Mouse (Mus musculus) forebrain, embryonic 11.5 days (tissue): ENCODE results near the gene Vav3. TPM values are rescaled to one million over a fixed set of nuclear protein-coding genes. Genes with fewer than 3 reads are reported as not detected.

Experiments
- ATAC-seq: fragments of 200-750 bp; cut with Nextera tagmentation; replicated peaks from 2 replicates; pipeline ENCODE4 v1.8.0; 2017; ENCODE audit warnings: moderate TSS enrichment; ENCODE audit not compliant: low FRiP score
- DNase-seq: peaks from one replicate; pipeline ENCODE4 v3.0.0-alpha.2; 2017; ENCODE audit warnings: low spot score
- H3K27ac ChIP-seq: fragments of 300-500 bp; sonication (generic); 2 replicates; pipeline ENCODE4 v1.5.1; 2014; ENCODE audit warnings: low read depth, low read length
- H3K27me3 ChIP-seq: fragments of 300-500 bp; sonication (generic); 2 replicates; pipeline ENCODE4 v1.6.1; 2014; ENCODE audit warnings: mild to moderate bottlenecking, low read length, mixed read lengths; ENCODE audit not compliant: control insufficient read depth, insufficient read depth
- H3K36me3 ChIP-seq: fragments of 300-500 bp; sonication (generic); 2 replicates; pipeline ENCODE4 v1.6.1; 2014; ENCODE audit warnings: mild to moderate bottlenecking, low read length, moderate library complexity, mixed read lengths; ENCODE audit not compliant: control insufficient read depth, insufficient read depth
- H3K4me1 ChIP-seq: fragments of 300-500 bp; sonication (generic); replicated peaks from 2 replicates; pipeline ENCODE4 v1.6.1; 2014; ENCODE audit warnings: low read length, mixed read lengths; ENCODE audit not compliant: control insufficient read depth, insufficient read depth
- H3K4me2 ChIP-seq: fragments of 300-500 bp; sonication (generic); 2 replicates; pipeline ENCODE4 v1.6.1; 2014; ENCODE audit warnings: low read depth, mild to moderate bottlenecking, low read length, moderate library complexity, mixed read lengths; ENCODE audit not compliant: severe bottlenecking
- H3K4me3 ChIP-seq: fragments of 300-500 bp; sonication (generic); 2 replicates; pipeline ENCODE4 v1.5.1; 2014; ENCODE audit warnings: low read depth, low read length
- H3K9ac ChIP-seq: fragments of 300-500 bp; sonication (generic); 2 replicates; pipeline ENCODE4 v1.6.1; 2014; ENCODE audit warnings: low read length
- H3K9me3 ChIP-seq: fragments of 300-500 bp; sonication (generic); 2 replicates; pipeline ENCODE4 v1.6.1; 2016; ENCODE audit warnings: low read length, mixed read lengths; ENCODE audit not compliant: control insufficient read depth
- WGBS: fragments of 180-500 bp; shearing (Covaris S2); extraction: QIAGEN DNeasy Blood & Tissue Kit; methylation state at CpG from one replicate; pipeline ENCODE4 v1.1.7; 2014; 5-methylcytosine and 5-hydroxymethylcytosine counted together
- polyA plus RNA-seq: library from polyadenylated mRNA; unstranded; fragments of >200 nt; fragmentation: Nextera tagmentation; extraction: Ambion mirVana; gene quantifications from 2 replicates; pipeline ENCODE4 v1.2.1, GENCODE M21; 2014

Gene Vav3
- polyA plus RNA-seq, 1 experiment from 2014 or later, result 9.2 TPM

DNA sequence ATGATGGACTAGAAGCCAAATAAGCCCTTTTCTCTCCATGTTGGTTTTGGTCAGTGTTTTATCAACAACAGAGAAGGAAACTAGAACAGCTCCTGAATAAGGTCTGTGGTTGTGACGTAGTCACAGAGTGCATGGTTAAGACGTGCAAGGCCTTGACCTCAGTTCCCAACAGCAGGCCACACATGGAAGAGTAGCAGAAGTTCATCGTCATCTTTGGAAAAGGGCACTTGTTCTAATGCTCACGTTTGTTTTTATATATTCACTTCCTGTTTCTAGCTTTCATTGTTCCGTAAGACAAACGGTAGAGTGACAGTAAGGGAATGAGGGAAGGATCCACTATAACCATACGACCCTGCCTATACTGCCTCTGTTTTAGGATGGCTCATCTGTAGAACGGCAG lies 124.1 kb downstream of the Vav3 start:
- no peak overlapping the region for H3K9ac ChIP-seq
- DNase-seq (no peak), ATAC-seq (no peak)
- WGBS, result 87% methylated on average over 8 of the region's 8 CpGs
- H3K27ac ChIP-seq, result no peak overlapping the region
- H3K36me3 ChIP-seq, result no peaks in the 10 kb centered on the region
- H3K4me2 ChIP-seq, result no peak overlapping the region
- no peaks in the 10 kb centered on the region for H3K27me3 ChIP-seq
- no peaks in the 10 kb centered on the region for H3K4me1 ChIP-seq
- H3K9me3 ChIP-seq, result no peaks in the 10 kb centered on the region
- H3K4me3 ChIP-seq, result no peak overlapping the region

GRCm38 (mm10) chr3:109466541-109466940 lies 126.1 kb downstream of the Vav3 start:
- Histone ChIP-seq H3K4me1 (no peaks in the 10 kb centered on the region), H3K9me3 (no peaks in the 10 kb centered on the region), H3K27ac (no peak overlapping the region), H3K9ac (no peak overlapping the region), H3K4me2 (no peak overlapping the region), H3K36me3 (no peaks in the 10 kb centered on the region), H3K4me3 (no peak overlapping the region), H3K27me3 (no peaks in the 10 kb centered on the region)
- ATAC-seq (no peak), DNase-seq (no peak)

DNA sequence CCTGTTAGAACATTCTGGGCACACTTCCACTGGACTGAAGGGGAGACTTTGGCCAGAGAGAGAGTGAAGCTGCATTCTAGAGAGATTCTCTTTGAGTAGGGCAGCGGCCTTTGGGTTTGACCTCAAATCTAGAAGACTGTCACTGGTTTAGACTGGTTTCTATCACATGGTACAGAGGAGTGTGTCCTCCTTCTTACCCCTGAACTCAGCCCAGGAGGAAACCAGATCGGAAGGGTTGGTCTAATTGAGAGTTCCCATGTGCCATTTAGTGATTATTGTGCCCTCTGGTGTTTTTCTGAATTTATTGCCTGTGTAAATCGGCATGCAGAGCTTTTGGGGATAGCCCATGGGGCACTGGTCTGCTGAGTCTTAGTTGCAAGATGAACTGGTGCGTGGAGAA lies 126.8 kb downstream of the Vav3 start:
- H3K36me3 ChIP-seq, result no peaks in the 10 kb centered on the region
- H3K4me1 ChIP-seq, result no peaks in the 10 kb centered on the region
- H3K27ac ChIP-seq, result no peak overlapping the region
- H3K4me2 ChIP-seq, result no peak overlapping the region
- 74% methylated on average over 4 of the region's 4 CpGs for WGBS
- DNase-seq (no peak), ATAC-seq (no peak)
- H3K9ac ChIP-seq, result no peak overlapping the region
- H3K27me3 ChIP-seq, result no peaks in the 10 kb centered on the region
- H3K9me3 ChIP-seq, result no peaks in the 10 kb centered on the region
- H3K4me3 ChIP-seq, result no peak overlapping the region

GRCm38 (mm10) chr3:109469465-109469864 lies 129.0 kb downstream of the Vav3 start:
- Histone ChIP-seq H3K4me1 (no peaks in the 10 kb centered on the region), H3K9me3 (no peaks in the 10 kb centered on the region), H3K4me3 (no peak overlapping the region), H3K27me3 (no peaks in the 10 kb centered on the region), H3K27ac (no peak overlapping the region), H3K4me2 (no peak overlapping the region), H3K9ac (no peak overlapping the region), H3K36me3 (no peaks in the 10 kb centered on the region)
- 84% methylated on average over 3 of the region's 3 CpGs for WGBS
- ATAC-seq (no peak), DNase-seq (no peak)

DNA sequence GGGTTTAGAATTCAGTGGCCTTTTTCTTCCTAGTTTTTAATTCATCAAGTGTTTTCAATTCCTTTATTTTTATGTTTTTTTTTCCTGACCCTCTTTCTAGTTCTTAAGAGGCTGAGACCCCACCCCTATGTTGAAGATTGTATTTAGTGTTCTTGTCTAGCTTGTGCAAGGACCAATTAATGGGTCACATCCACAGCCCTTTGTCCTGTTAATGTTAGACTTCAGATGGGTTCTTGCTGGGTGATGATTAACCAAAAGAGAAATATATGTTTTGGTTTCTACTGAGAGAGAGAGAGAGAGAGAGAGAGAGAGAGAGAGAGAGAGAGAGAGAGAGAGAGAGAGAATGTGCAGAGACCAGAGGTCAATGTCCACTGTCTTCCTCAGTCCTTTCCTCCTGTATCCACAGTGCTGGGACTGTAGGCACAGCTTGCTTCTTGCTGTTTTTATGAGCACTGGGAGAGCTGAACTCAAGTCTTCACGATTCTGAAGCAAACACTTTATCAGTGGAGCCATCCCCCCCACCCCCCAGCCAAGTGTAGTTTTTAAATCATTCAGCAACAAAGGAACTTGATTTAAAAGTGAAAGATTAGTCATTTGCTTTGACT lies 130.3 kb downstream of the Vav3 start:
- Histone ChIP-seq H3K27ac (no peak overlapping the region), H3K36me3 (no peaks in the 10 kb centered on the region), H3K9me3 (no peaks in the 10 kb centered on the region), H3K4me3 (no peak overlapping the region), H3K9ac (no peak overlapping the region), H3K4me1 (no peaks in the 10 kb centered on the region), H3K27me3 (no peaks in the 10 kb centered on the region), H3K4me2 (no peak overlapping the region)
- ATAC-seq (no peak), DNase-seq (no peak)
- 88% methylated on average over 1 of the region's 1 CpGs for WGBS

DNA sequence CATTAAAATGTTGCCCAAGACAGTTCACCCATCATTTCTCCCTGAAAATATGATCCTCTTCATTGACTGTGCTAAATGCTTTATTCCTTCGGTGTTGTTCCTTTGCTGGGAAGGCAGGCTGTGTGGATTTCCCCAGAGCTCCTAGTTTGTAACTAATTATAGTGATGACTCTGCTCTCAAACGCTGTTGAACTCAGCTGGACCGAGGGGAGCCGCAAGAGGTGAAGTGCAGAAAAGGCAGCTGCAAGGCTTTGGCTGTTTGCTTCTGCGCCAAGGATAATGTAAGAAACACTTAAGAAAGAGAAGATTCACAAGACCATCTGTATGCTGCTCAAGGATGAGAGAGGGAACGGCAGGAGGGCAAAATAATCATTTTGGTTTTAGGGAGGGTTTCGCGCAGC lies 136.1 kb downstream of the Vav3 start:
- Histone ChIP-seq H3K9me3 (no peaks in the 10 kb centered on the region), H3K4me1 (no peaks in the 10 kb centered on the region), H3K36me3 (no peaks in the 10 kb centered on the region), H3K27ac (no peak overlapping the region), H3K9ac (no peak overlapping the region), H3K27me3 (no peaks in the 10 kb centered on the region), H3K4me2 (no peak overlapping the region), H3K4me3 (no peak overlapping the region)
- ATAC-seq (no peak), DNase-seq (no peak)
- 84% methylated on average over 8 of the region's 8 CpGs for WGBS

DNA sequence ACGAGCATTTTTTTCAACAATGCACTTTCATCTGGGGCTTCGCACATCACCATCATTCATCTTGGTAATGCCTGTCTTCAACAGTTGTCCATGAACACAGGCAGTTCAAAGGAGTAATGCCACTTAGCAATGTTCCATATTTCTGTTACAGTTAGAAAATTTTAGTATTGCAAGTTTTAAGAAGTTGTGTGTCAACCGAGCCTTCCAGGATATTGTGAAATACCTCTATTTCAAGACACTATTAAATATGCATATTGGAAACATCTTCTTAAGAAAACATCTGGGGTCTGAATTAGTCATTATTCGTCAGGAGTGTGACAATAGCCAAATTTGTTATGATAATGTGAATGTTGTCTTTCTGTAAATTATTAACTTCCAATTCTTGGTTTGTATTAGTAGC lies 137.8 kb downstream of the Vav3 start:
- Histone ChIP-seq H3K4me1 (no peaks in the 10 kb centered on the region), H3K27ac (no peak overlapping the region), H3K9ac (no peak overlapping the region), H3K36me3 (no peaks in the 10 kb centered on the region), H3K9me3 (no peaks in the 10 kb centered on the region), H3K4me2 (no peak overlapping the region), H3K27me3 (no peaks in the 10 kb centered on the region), H3K4me3 (no peak overlapping the region)
- DNase-seq (no peak), ATAC-seq (no peak)
- 88% methylated on average over 4 of the region's 4 CpGs for WGBS

DNA sequence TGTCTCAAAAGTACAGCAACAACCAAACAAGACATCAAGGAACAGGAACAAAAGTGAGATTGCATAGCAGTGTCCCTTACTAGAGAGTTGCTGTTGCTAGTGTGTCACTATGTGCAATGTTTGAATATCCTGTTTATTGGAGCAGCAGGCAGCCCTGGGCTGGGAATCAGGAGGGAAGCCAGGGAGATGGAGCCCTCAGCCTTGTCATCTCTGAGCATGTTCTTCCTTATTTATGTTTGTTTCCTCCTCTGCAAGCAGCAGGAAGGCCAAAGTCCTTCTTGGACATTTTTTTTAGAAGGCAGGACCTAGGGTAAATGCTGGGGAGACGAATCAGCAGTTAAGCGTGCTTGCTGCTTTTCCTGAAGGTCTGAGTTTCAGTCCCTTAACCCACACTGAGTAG lies 140.2 kb downstream of the Vav3 start:
- Histone ChIP-seq H3K27me3 (no peaks in the 10 kb centered on the region), H3K27ac (no peak overlapping the region), H3K4me1 (no peaks in the 10 kb centered on the region), H3K36me3 (no peaks in the 10 kb centered on the region), H3K4me2 (no peak overlapping the region), H3K9ac (no peak overlapping the region), H3K4me3 (no peak overlapping the region), H3K9me3 (no peaks in the 10 kb centered on the region)
- DNase-seq, result no peak
- 93% methylated on average over 2 of the region's 2 CpGs for WGBS
- no peak for ATAC-seq

DNA sequence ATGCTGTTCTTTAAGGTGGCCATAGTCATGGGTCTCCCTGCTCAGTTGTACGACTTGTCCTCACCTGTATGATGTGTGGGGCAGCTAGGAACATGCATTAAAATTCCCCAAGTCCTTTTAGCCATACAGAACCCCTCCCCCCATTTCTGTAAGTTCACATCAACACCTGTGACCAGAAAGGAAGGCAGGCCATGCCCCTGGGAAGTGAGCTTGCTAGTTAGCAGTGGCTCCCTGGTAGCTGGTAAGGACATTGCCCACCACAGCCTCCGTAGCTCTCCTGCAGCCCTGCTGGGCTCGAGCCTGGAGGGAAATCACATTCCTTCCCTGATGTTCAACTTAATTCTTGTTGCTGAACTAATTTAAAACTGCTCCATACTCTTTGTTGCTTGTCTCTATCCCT lies 146.3 kb downstream of the Vav3 start:
- 72% methylated on average over 3 of the region's 3 CpGs for WGBS
- no peak for DNase-seq

More for the DNA sequence above, 146.3 kb downstream of the Vav3 start:
- no peaks in the 10 kb centered on the region for H3K4me1 ChIP-seq
- H3K27me3 ChIP-seq, result no peaks in the 10 kb centered on the region
- no peak for ATAC-seq
- H3K9ac ChIP-seq, result no peak overlapping the region
- no peak overlapping the region for H3K4me3 ChIP-seq
- no peak overlapping the region for H3K27ac ChIP-seq
- H3K9me3 ChIP-seq, result no peaks in the 10 kb centered on the region
- H3K4me2 ChIP-seq, result no peak overlapping the region
- H3K36me3 ChIP-seq, result no peaks in the 10 kb centered on the region
